Mouse (Mus musculus) liver, embryonic 13.5 days (tissue): ENCODE results near the gene Slc4a1. TPM values are rescaled to one million over a fixed set of nuclear protein-coding genes. Genes with fewer than 3 reads are reported as not detected.

Experiments used
- ATAC-seq: fragments of 200-750 bp; cut with Nextera tagmentation; 2 replicates; pipeline ENCODE4 v1.8.0; 2017; ENCODE audit warnings: low read depth, mild to moderate bottlenecking, moderate number of reproducible peaks, moderate library complexity
- DNase-seq: peaks from one replicate; pipeline ENCODE4 v3.0.0; 2022
- H3K27ac ChIP-seq: fragments of 300-500 bp; sonication (generic); 2 replicates; pipeline ENCODE4 v1.5.1; 2015; ENCODE audit warnings: moderate library complexity, mild to moderate bottlenecking, inconsistent platforms
- H3K27me3 ChIP-seq: fragments of 300-500 bp; sonication (generic); 2 replicates; pipeline ENCODE4 v1.6.1; 2015; ENCODE audit warnings: mild to moderate bottlenecking, inconsistent platforms
- H3K36me3 ChIP-seq: fragments of 300-500 bp; sonication (generic); 2 replicates; pipeline ENCODE4 v1.6.1; 2015; ENCODE audit warnings: mild to moderate bottlenecking, inconsistent platforms
- H3K4me1 ChIP-seq: fragments of 300-500 bp; sonication (generic); replicated peaks from 2 replicates; pipeline ENCODE4 v1.6.1; 2015; ENCODE audit warnings: inconsistent platforms
- H3K4me2 ChIP-seq: fragments of 300-500 bp; sonication (generic); 2 replicates; pipeline ENCODE4 v1.6.1; 2015; ENCODE audit warnings: inconsistent platforms, mild to moderate bottlenecking, moderate library complexity
- H3K4me3 ChIP-seq: fragments of 300-500 bp; sonication (generic); replicated peaks from 2 replicates; pipeline ENCODE4 v1.5.1; 2015; ENCODE audit warnings: mild to moderate bottlenecking, inconsistent platforms
- H3K9ac ChIP-seq: fragments of 300-500 bp; sonication (generic); 2 replicates; pipeline ENCODE4 v1.6.1; 2015; ENCODE audit warnings: mild to moderate bottlenecking, inconsistent platforms
- H3K9me3 ChIP-seq: fragments of 300-500 bp; sonication (generic); replicated peaks from 2 replicates; pipeline ENCODE4 v1.6.1; 2016; ENCODE audit warnings: inconsistent platforms
- WGBS: fragments of 180-500 bp; shearing (Covaris S2); methylation state at CpG from one replicate; pipeline ENCODE4 v1.1.7; 2015; ENCODE audit not compliant: insufficient replicate concordance; 5-methylcytosine and 5-hydroxymethylcytosine counted together
- polyA plus RNA-seq: library from polyadenylated mRNA; unstranded; fragments of >200 nt; fragmentation: Nextera tagmentation; extraction: Ambion mirVana; gene quantifications from 2 replicates; pipeline ENCODE4 v1.2.1, GENCODE M21; 2015

Gene Slc4a1
- polyA plus RNA-seq, 1 experiment from 2014 or later: 734 TPM

- Histone ChIP-seq H3K4me3 (peak overlapping the region; percentile 84), H3K9ac (peak overlapping the region; percentile 99), H3K27me3 (peaks cover 38% of the 10 kb centered on the region), H3K27ac (peak overlapping the region; percentile 99), H3K36me3 (peaks cover 54% of the 10 kb centered on the region), H3K4me1 (peaks cover 77% of the 10 kb centered on the region), H3K4me2 (peak overlapping the region; percentile 87), H3K9me3 (no peaks in the 10 kb centered on the region)
- DNase-seq (peak; percentile 96), ATAC-seq (peak; percentile 83)
- 0% methylated on average over 2 of the region's 2 CpGs for WGBS
These were observed 2.4 kb downstream of the Slc4a1 start for GRCm38 (mm10) chr11:102363623-102364022.

GRCm38 (mm10) chr11:102361776-102362495, 4.1 kb downstream of the Slc4a1 start:
- peaks cover 78% of the 10 kb centered on the region for H3K4me1 ChIP-seq
- peaks cover 51% of the 10 kb centered on the region for H3K27me3 ChIP-seq
- peak overlapping the region; percentile 99 for H3K27ac ChIP-seq
- WGBS: 64% methylated on average over 8 of the region's 8 CpGs
- ATAC-seq (no peak), DNase-seq (no peak)
- peak overlapping the region; percentile 84 for H3K4me3 ChIP-seq
- no peaks in the 10 kb centered on the region for H3K9me3 ChIP-seq
- peak overlapping the region; percentile 87 for H3K4me2 ChIP-seq
- peaks cover 71% of the 10 kb centered on the region for H3K36me3 ChIP-seq
- peak overlapping the region; percentile 99 for H3K9ac ChIP-seq

GRCm38 (mm10) chr11:102358365-102358764, 7.6 kb downstream of the Slc4a1 start:
- Histone ChIP-seq H3K4me1 (peaks cover 95% of the 10 kb centered on the region), H3K36me3 (peaks cover 100% of the 10 kb centered on the region)

GRCm38 (mm10) chr11:102356636-102357350, 9.2 kb downstream of the Slc4a1 start:
- H3K9ac ChIP-seq: peak overlapping the region; percentile 99
- peaks cover 100% of the 10 kb centered on the region for H3K36me3 ChIP-seq
- H3K27ac ChIP-seq: peak overlapping the region; percentile 99
- WGBS: 58% methylated on average over 31 of the region's 31 CpGs
- H3K9me3 ChIP-seq: no peaks in the 10 kb centered on the region
- ATAC-seq: no peak
- peaks cover 73% of the 10 kb centered on the region for H3K27me3 ChIP-seq
- no peak for DNase-seq
- H3K4me2 ChIP-seq: peak overlapping the region; percentile 87
- H3K4me1 ChIP-seq: peaks cover 98% of the 10 kb centered on the region
- peak overlapping the region; percentile 84 for H3K4me3 ChIP-seq

More at GRCm38 (mm10) chr11:102358365-102358764, 7.6 kb downstream of the Slc4a1 start:
- Histone ChIP-seq H3K4me3 (peak overlapping the region; percentile 84), H3K9ac (peak overlapping the region; percentile 99), H3K4me2 (peak overlapping the region; percentile 87), H3K27ac (peak overlapping the region; percentile 99), H3K27me3 (peaks cover 71% of the 10 kb centered on the region), H3K9me3 (no peaks in the 10 kb centered on the region)
- DNase-seq: no peak
- ATAC-seq: no peak
- 64% methylated on average over 10 of the region's 10 CpGs for WGBS

- ATAC-seq (no peak), DNase-seq (no peak)
- WGBS: 78% methylated on average over 12 of the region's 12 CpGs
- Histone ChIP-seq H3K9me3 (no peaks in the 10 kb centered on the region), H3K4me1 (peaks cover 98% of the 10 kb centered on the region), H3K27me3 (peaks cover 72% of the 10 kb centered on the region), H3K9ac (peak overlapping the region; percentile 99; the same call in 1 of the 2 replicates), H3K36me3 (peaks cover 100% of the 10 kb centered on the region), H3K4me3 (peak overlapping the region; percentile 84), H3K27ac (peak overlapping the region; percentile 99), H3K4me2 (peak overlapping the region; percentile 87)
These were observed 9.8 kb downstream of the Slc4a1 start for GRCm38 (mm10) chr11:102356190-102356589.

- peak; percentile 30 for ATAC-seq
- Histone ChIP-seq H3K4me1 (peaks cover 98% of the 10 kb centered on the region), H3K4me2 (peak overlapping the region; percentile 87), H3K4me3 (peak overlapping the region; percentile 84), H3K9me3 (no peaks in the 10 kb centered on the region), H3K36me3 (peaks cover 100% of the 10 kb centered on the region), H3K27me3 (peaks cover 70% of the 10 kb centered on the region), H3K27ac (peak overlapping the region; percentile 99), H3K9ac (peak overlapping the region; percentile 99; the same call in 1 of the 2 replicates)
- no peak for DNase-seq
- 53% methylated on average over 3 of the region's 3 CpGs for WGBS
These were observed 10.5 kb downstream of the Slc4a1 start for GRCm38 (mm10) chr11:102355501-102355900.

GRCm38 (mm10) chr11:102353021-102353431, 13.0 kb downstream of the Slc4a1 start:
- H3K4me2 ChIP-seq: peak overlapping the region; percentile 41

GRCm38 (mm10) chr11:102352378-102352777, 13.6 kb downstream of the Slc4a1 start:
- Histone ChIP-seq H3K4me3 (peak overlapping the region; percentile 28), H3K4me1 (peaks cover 87% of the 10 kb centered on the region), H3K36me3 (peaks cover 91% of the 10 kb centered on the region), H3K4me2 (peak overlapping the region; percentile 41), H3K27ac (peak overlapping the region; percentile 80), H3K9me3 (no peaks in the 10 kb centered on the region), H3K9ac (peak overlapping the region; percentile 51; the same call in 1 of the 2 replicates), H3K27me3 (peaks cover 46% of the 10 kb centered on the region)
- no peak for ATAC-seq
- WGBS: 53% methylated on average over 5 of the region's 5 CpGs
- no peak for DNase-seq

More at GRCm38 (mm10) chr11:102353021-102353431, 13.0 kb downstream of the Slc4a1 start:
- DNase-seq (no peak), ATAC-seq (no peak)
- 42% methylated on average over 8 of the region's 8 CpGs for WGBS
- Histone ChIP-seq H3K4me1 (peaks cover 90% of the 10 kb centered on the region), H3K9ac (peak overlapping the region; percentile 51; the same call in 1 of the 2 replicates), H3K36me3 (peaks cover 98% of the 10 kb centered on the region), H3K9me3 (no peaks in the 10 kb centered on the region), H3K4me3 (peak overlapping the region; percentile 28), H3K27ac (peak overlapping the region; percentile 80), H3K27me3 (peaks cover 53% of the 10 kb centered on the region)

GRCm38 (mm10) chr11:102350981-102351523, 15.0 kb downstream of the Slc4a1 start:
- DNase-seq: no peak
- peak overlapping the region; percentile 80; the same call in 1 of the 2 replicates for H3K27ac ChIP-seq
- WGBS: 82% methylated on average over 17 of the region's 17 CpGs

GRCm38 (mm10) chr11:102350416-102350815, 15.6 kb downstream of the Slc4a1 start:
- DNase-seq (no peak), ATAC-seq (no peak)
- Histone ChIP-seq H3K36me3 (peaks cover 72% of the 10 kb centered on the region), H3K4me2 (no peak overlapping the region), H3K9ac (0 out of 2 replicates have a peak overlapping the region, but pooled peaks have one; percentile 3), H3K9me3 (no peaks in the 10 kb centered on the region), H3K4me1 (peaks cover 67% of the 10 kb centered on the region), H3K4me3 (no peak overlapping the region; the same call in 1 of the 2 replicates), H3K27me3 (peaks cover 33% of the 10 kb centered on the region), H3K27ac (peak overlapping the region; percentile 80)
- 81% methylated on average over 4 of the region's 4 CpGs for WGBS

More at GRCm38 (mm10) chr11:102350981-102351523, 15.0 kb downstream of the Slc4a1 start:
- H3K27me3 ChIP-seq: peaks cover 33% of the 10 kb centered on the region
- H3K4me2 ChIP-seq: no peak overlapping the region
- peaks cover 78% of the 10 kb centered on the region for H3K36me3 ChIP-seq
- no peaks in the 10 kb centered on the region for H3K9me3 ChIP-seq
- peaks cover 74% of the 10 kb centered on the region for H3K4me1 ChIP-seq
- 0 out of 2 replicates have a peak overlapping the region, but pooled peaks have one; percentile 51 for H3K9ac ChIP-seq
- H3K4me3 ChIP-seq: no peak overlapping the region; the same call in 1 of the 2 replicates
- no peak for ATAC-seq
